8 mouse cellular contexts compared by ENCODE assay signal in the genomic region with DNA sequence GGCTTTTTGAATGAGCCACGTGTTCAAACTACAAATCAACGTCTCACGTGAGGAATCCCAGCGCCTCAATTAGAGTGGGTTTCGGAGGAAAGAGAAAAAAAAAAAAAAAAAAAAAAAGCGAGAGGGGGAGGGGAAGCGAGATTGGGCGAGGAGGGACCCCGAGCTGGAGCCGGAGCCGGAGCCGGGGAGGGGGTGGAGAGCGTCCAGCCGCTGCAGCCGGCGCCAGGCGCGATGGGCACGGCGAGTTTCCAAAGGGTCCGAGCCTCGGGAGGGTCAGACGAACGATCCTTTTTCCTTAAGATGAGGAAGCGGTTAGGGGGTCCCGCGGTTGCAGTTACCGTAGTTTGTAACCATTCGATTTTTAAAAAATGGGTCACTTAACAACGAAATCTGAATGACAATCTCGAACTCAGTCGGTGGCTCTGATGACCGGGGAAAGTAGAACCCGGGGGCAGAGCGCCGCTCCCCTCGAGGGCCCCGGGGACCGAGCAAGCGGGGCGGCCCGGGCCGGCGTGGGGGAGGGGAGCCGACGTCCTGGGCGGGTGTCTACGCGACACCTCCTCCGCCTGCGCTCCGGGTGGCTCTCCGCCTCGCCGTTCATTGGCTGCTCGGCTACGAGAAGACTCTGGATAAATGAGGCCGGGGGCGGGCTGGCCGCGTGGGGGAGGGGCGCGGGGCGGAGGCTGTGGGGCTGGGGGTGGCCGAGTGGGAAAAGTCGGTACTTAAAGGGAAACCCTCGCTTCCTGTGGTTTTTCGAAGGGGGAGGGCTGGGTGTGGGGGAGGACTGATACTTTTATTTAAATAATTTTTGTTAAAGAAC. TPM values are rescaled to one million over a fixed set of nuclear protein-coding genes. Genes with fewer than 3 reads are reported as not detected.
DNase-seq lines count a peak whose midpoint lies in the region; ATAC-seq and TF ChIP-seq lines count a peak whose summit lies in the region.

Igf2bp3 (minus strand) TSS at position 30 of the 820 bp plus-strand sequence.

- H3K27ac ChIP-seq in gastrocnemius, adult 2 months = no peak within 1 kb of the TSS
- H3K27ac ChIP-seq in embryonic fibroblast, embryonic 13.5 days (ENCODE audit: insufficient read depth, low read length) = peak within 1 kb of the TSS; percentile 95
- peak within 1 kb of the TSS; percentile 84 for H3K27ac ChIP-seq in hindbrain, embryonic 16.5 days (ENCODE audit: low read depth, low read length)

- H3K36me3 ChIP-seq in hindbrain, embryonic 16.5 days (ENCODE audit: control insufficient read depth, insufficient read depth, low read length) = no peaks in the 10 kb centered on the region
- H3K36me3 ChIP-seq in splenic B cell, adult 2 months (ENCODE audit: control insufficient read depth, insufficient read depth, low read length, poor library complexity, severe bottlenecking) = no peaks in the 10 kb centered on the region

- H3K4me2 ChIP-seq in hindbrain, embryonic 16.5 days (ENCODE audit: low read length) = peak within 1 kb of the TSS; percentile 79

- peak within 1 kb of the TSS; percentile 75 for H3K4me3 ChIP-seq in gastrocnemius, adult 2 months
- H3K4me3 ChIP-seq in embryonic fibroblast, embryonic 13.5 days (ENCODE audit: insufficient read depth, low read length) = peak within 1 kb of the TSS; percentile 96
- peak within 1 kb of the TSS; percentile 80 for H3K4me3 ChIP-seq in hindbrain, embryonic 16.5 days (ENCODE audit: low read length)

- H3K4me1 ChIP-seq in embryonic fibroblast, embryonic 13.5 days (ENCODE audit: control insufficient read depth, insufficient read depth, low read length) = peaks cover 6% of the 10 kb centered on the region
- H3K4me1 ChIP-seq in hindbrain, embryonic 16.5 days (ENCODE audit: control insufficient read depth, insufficient read depth, low read depth, low read length) = peaks cover 20% of the 10 kb centered on the region

- intact Hi-C loops in gastrocnemius, adult 2 months (cut with DNase I) = loop anchor here (5.0 kb wide), 1 partner anchor 102 kb away; the partner anchor contains the start of gene Ccdc126

- peaks cover 2% of the 10 kb centered on the region; the same call in 1 of the 2 replicates for H3K27me3 ChIP-seq in hindbrain, embryonic 16.5 days (replicated peaks; ENCODE audit: control insufficient read depth, insufficient read depth, low read length)
- peaks cover 2% of the 10 kb centered on the region for H3K27me3 ChIP-seq in splenic B cell, adult 2 months (ENCODE audit: control insufficient read depth, insufficient read depth, low read length, poor library complexity, severe bottlenecking)

- no peaks in the 10 kb centered on the region for H3K9me3 ChIP-seq in hindbrain, embryonic 16.5 days (ENCODE audit: control insufficient read depth, low read length)

- no peak for TF ChIP-seq CTCF in gastrocnemius, adult 2 months (IDR thresholded peaks at IDR 0.05)
- no peak for TF ChIP-seq CTCF in embryonic fibroblast, embryonic 13.5 days (IDR thresholded peaks at IDR 0.05; ENCODE audit: borderline replicate concordance, insufficient read depth, low read length)

- WGBS in hindbrain, embryonic 16.5 days = under 1% methylated on average over 52 of the region's 68 CpGs

- peak within 1 kb of the TSS; percentile 91 for H3K9ac ChIP-seq in hindbrain, embryonic 16.5 days (ENCODE audit: low read depth, low read length)

- peak; percentile 56 for TF ChIP-seq POLR2A in embryonic fibroblast, embryonic 13.5 days (IDR thresholded peaks at IDR 0.05; ENCODE audit: low read depth, low read length)

- peak; percentile 82 for ATAC-seq in hindbrain, embryonic 16.5 days

- peak; percentile 39 for DNase-seq in gastrocnemius, adult 2 months
- no peak for DNase-seq in gastrocnemius, adult 18-20 months (ENCODE audit: low spot score)
- peak; percentile 93 for DNase-seq in NIH3T3 (ENCODE audit: low read depth)
- peak; percentile 72 for DNase-seq in lung, postnatal 10 days
- peak; percentile 73 for DNase-seq in splenic B cell, adult 2 months (ENCODE audit: low read depth, low spot score)
- DNase-seq in left cerebral cortex, adult 18-20 months (ENCODE audit: low spot score in 2 of 2) = no peak

RNA-seq across cellular contexts. Expression of gene Igf2bp3, which starts in this region (rescaled TPM):
- total RNA-seq in gastrocnemius, adult 2 months (2021) = under 1 TPM; 0.06 to 0.13 TPM
- under 1 TPM; 0.09 to 0.11 TPM for total RNA-seq in gastrocnemius, adult 18-20 months (2021)
- polyA plus RNA-seq in embryonic fibroblast, embryonic 13.5 days (2011; ENCODE audit: insufficient read length, low read depth, missing spikeins) = 31.1 and 33.8 TPM in 2 replicates
- polyA plus RNA-seq in hindbrain, embryonic 16.5 days (2015; fragmentation: Nextera tagmentation; extraction: Ambion mirVana) = 15.5 and 19.2 TPM in 2 replicates
- total RNA-seq in left cerebral cortex, adult 18-20 months (2021) = not detected

Comparison
In these comparisons a context has a peak if more than half of its experiments do, and no peak if none do; other contexts are left out.
1. Peak in DNase-seq and H3K4me3 ChIP-seq in gastrocnemius, adult 2 months; RNA of the gene not detected or under 1 TPM.
2. DNase-seq: peak in NIH3T3 (single experiment), lung, postnatal 10 days (single experiment) and splenic B cell, adult 2 months (single experiment); none in gastrocnemius, adult 18-20 months (single experiment) and left cerebral cortex, adult 18-20 months (0 of 2).
3. Peak in every context shown above with its lines, with median percentiles within 50 percentile points of each other: H3K4me3 ChIP-seq.